8 mouse cellular contexts compared by ENCODE assay signal in the genomic region with DNA sequence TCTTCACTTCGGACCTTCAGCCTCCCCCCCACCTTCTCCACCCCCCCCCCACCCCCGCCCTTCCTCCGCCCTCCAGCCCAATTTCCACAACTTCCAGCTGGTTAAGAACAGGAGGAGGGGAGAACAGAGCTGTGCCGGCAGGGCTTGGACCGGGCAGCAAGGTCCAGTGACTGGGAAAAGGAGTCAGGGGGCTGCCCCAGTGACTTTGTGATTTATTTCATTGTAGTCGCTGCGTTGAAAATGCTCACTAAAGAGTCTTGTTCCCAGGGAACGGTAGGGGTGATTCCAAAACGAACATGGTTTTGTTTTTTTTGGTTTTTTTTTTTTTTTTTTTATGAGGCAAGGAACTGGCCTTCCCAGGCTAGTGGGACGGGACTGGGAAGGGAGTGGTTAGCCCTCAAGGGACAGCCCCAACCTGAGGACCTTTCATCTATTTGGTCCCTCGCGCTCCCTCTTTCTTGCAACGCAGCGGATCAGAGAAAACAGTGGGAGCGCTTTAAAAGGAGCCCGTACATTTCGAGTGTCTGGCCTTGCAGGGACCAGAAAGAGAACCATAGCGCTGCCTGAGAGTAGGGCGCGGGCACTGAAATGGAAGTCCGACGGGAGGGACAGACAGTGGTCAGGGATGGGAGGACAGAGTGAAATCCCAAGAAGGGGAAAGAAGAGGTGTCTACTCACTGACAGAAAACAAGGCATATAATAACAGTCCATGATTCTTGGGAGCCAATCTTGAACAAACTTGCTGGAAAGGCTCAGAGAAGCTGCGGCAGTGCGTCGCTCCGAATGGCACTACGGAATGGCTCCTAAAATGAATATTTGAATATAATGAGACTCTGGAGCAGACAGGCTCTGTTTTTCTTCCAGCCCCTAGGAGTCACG. TPM values are rescaled to one million over a fixed set of nuclear protein-coding genes. Genes with fewer than 3 reads are reported as not detected.
A peak's percentile ranks its signal among the peaks of the same experiment; 100 is the strongest.
DNase-seq lines count a peak whose midpoint lies in the region; ATAC-seq and TF ChIP-seq lines count a peak whose summit lies in the region.

No protein-coding gene starts in this region.

- H3K9me3 ChIP-seq in megakaryocyte, embryonic 14.5 days, result peaks cover 15% of the 10 kb centered on the region; the same call in 1 of the 2 replicates
- no peaks in the 10 kb centered on the region for H3K9me3 ChIP-seq in heart, embryonic 12.5 days (replicated peaks)
- no peaks in the 10 kb centered on the region for H3K9me3 ChIP-seq in kidney, postnatal 0 days (replicated peaks; ENCODE audit: low read length)
- H3K9me3 ChIP-seq in midbrain, postnatal 0 days (ENCODE audit: low read length), result no peaks in the 10 kb centered on the region

- peaks cover 78% of the 10 kb centered on the region for H3K27me3 ChIP-seq in megakaryocyte, embryonic 14.5 days (replicated peaks)
- H3K27me3 ChIP-seq in heart, embryonic 12.5 days (replicated peaks), result peaks cover 13% of the 10 kb centered on the region; the same call in 1 of the 2 replicates
- no peaks in the 10 kb centered on the region for H3K27me3 ChIP-seq in kidney, postnatal 0 days (ENCODE audit: insufficient read depth, low read length)
- peaks cover 62% of the 10 kb centered on the region for H3K27me3 ChIP-seq in midbrain, postnatal 0 days (ENCODE audit: insufficient read depth, low read length)

- peak overlapping the region; percentile 87 for H3K4me3 ChIP-seq in megakaryocyte, embryonic 14.5 days (replicated peaks)
- H3K4me3 ChIP-seq in heart, embryonic 12.5 days, result peak overlapping the region; percentile 66
- H3K4me3 ChIP-seq in kidney, postnatal 0 days (replicated peaks; ENCODE audit: low read depth, low read length), result peak overlapping the region; percentile 56
- peak overlapping the region; percentile 53 for H3K4me3 ChIP-seq in midbrain, postnatal 0 days (ENCODE audit: low read depth, low read length)

- H3K36me3 ChIP-seq in megakaryocyte, embryonic 14.5 days (replicated peaks; ENCODE audit: low read length), result no peaks in the 10 kb centered on the region
- H3K36me3 ChIP-seq in heart, embryonic 12.5 days, result peaks cover 8% of the 10 kb centered on the region; the same call in 1 of the 2 replicates
- H3K36me3 ChIP-seq in kidney, postnatal 0 days (ENCODE audit: insufficient read depth, low read length), result peaks cover 7% of the 10 kb centered on the region; the same call in 1 of the 2 replicates
- no peaks in the 10 kb centered on the region for H3K36me3 ChIP-seq in midbrain, postnatal 0 days (ENCODE audit: insufficient read depth, low read length)

- TF ChIP-seq CTCF in kidney, postnatal 0 days (IDR thresholded peaks at IDR 0.05; ENCODE audit: low read depth), result no peak
- no peak for TF ChIP-seq CTCF in midbrain, postnatal 0 days (IDR thresholded peaks at IDR 0.05)

- H3K9ac ChIP-seq in heart, embryonic 12.5 days, result peak overlapping the region; percentile 74
- H3K9ac ChIP-seq in kidney, postnatal 0 days (ENCODE audit: low read depth, low read length), result peak overlapping the region; percentile 69
- H3K9ac ChIP-seq in midbrain, postnatal 0 days (replicated peaks; ENCODE audit: low read length, poor library complexity, severe bottlenecking), result no peak overlapping the region

- under 1% methylated on average over 28 of the region's 28 CpGs for WGBS in heart, embryonic 12.5 days
- WGBS in kidney, postnatal 0 days, result under 1% methylated on average over 28 of the region's 28 CpGs
- under 1% methylated on average over 26 of the region's 28 CpGs for WGBS in midbrain, postnatal 0 days

- peak; percentile 73 for DNase-seq in kidney, postnatal 0 days (ENCODE audit: low spot score)
- DNase-seq in midbrain, postnatal 0 days (ENCODE audit: low spot score), result peak; percentile 50
- DNase-seq in spleen, postnatal 4 days (ENCODE audit: low spot score in 2 of 2), result no peak
- DNase-seq in adrenal gland, adult 18-20 months (ENCODE audit: low spot score in 2 of 2), result no peak

- H3K4me1 ChIP-seq in megakaryocyte, embryonic 14.5 days, result peaks cover 18% of the 10 kb centered on the region; the same call in 1 of the 2 replicates
- peaks cover 16% of the 10 kb centered on the region for H3K4me1 ChIP-seq in heart, embryonic 12.5 days (replicated peaks)
- H3K4me1 ChIP-seq in kidney, postnatal 0 days (replicated peaks; ENCODE audit: insufficient read depth, low read length), result peaks cover 18% of the 10 kb centered on the region; the same call in 1 of the 2 replicates
- H3K4me1 ChIP-seq in midbrain, postnatal 0 days (ENCODE audit: insufficient read depth, low read length), result 0 out of 2 replicates have a peak, but pooled peaks cover 3% of the 10 kb centered on the region

- no peak for ATAC-seq in megakaryocyte, adult 5-6 weeks (ENCODE audit: poor library complexity, severe bottlenecking)
- no peak; the same call in 1 of the 2 replicates for ATAC-seq in heart, embryonic 12.5 days (ENCODE audit: insufficient number of reproducible peaks, low FRiP score)
- no peak for ATAC-seq in kidney, postnatal 0 days (replicated peaks; ENCODE audit: low FRiP score, low read depth)
- peak; percentile 35 for ATAC-seq in midbrain, postnatal 0 days (ENCODE audit: low FRiP score)
- ATAC-seq in erythroid progenitor cell, adult 5-6 weeks (replicated peaks; ENCODE audit: low FRiP score, poor library complexity, severe bottlenecking), result no peak

- peak overlapping the region; percentile 88 for H3K27ac ChIP-seq in heart, embryonic 12.5 days (ENCODE audit: poor library complexity, severe bottlenecking)
- H3K27ac ChIP-seq in kidney, postnatal 0 days, result peak overlapping the region; percentile 78
- H3K27ac ChIP-seq in midbrain, postnatal 0 days (ENCODE audit: low read depth, low read length), result no peak overlapping the region

- H3K4me2 ChIP-seq in heart, embryonic 12.5 days, result peak overlapping the region; percentile 86
- peak overlapping the region; percentile 72 for H3K4me2 ChIP-seq in kidney, postnatal 0 days (ENCODE audit: low read length)
- peak overlapping the region; percentile 86 for H3K4me2 ChIP-seq in midbrain, postnatal 0 days (ENCODE audit: low read depth, low read length, poor library complexity, severe bottlenecking)

RNA-seq across cellular contexts. Expression of a gene that starts 3.8 kb away (rescaled TPM):
- polyA plus RNA-seq in megakaryocyte, embryonic 14.5 days (2012; ENCODE audit: insufficient read depth, low replicate concordance), result not detected in 2 replicates
- 0.74 TPM in 1 of 2 replicates, not detected in the other for total RNA-seq in megakaryocyte, adult 5-6 weeks (2015)
- not detected in 2 replicates for total RNA-seq in megakaryocyte, adult 5-6 weeks (2017)
- polyA plus RNA-seq in heart, embryonic 12.5 days (2016; fragmentation: Nextera tagmentation; extraction: Ambion mirVana), result 35.7 and 41.3 TPM in 2 replicates
- 21.3 and 24.1 TPM in 2 replicates for polyA plus RNA-seq in kidney, postnatal 0 days (2015; fragmentation: Nextera tagmentation; extraction: Ambion mirVana)
- 5.1 and 7.0 TPM in 2 replicates for total RNA-seq in midbrain, postnatal 0 days (2014; rRNA removed)
- 4.6 and 7.5 TPM in 2 replicates for polyA plus RNA-seq in midbrain, postnatal 0 days (2015; fragmentation: Nextera tagmentation; extraction: Ambion mirVana)
- total RNA-seq in erythroid progenitor cell, adult 5-6 weeks (2015; ENCODE audit: low replicate concordance), result not detected in 2 replicates
- total RNA-seq in erythroid progenitor cell, adult 5-6 weeks (2017; ENCODE audit: low replicate concordance), result 0.39 TPM in 1 of 2 replicates, not detected in the other
- total RNA-seq in adrenal gland, adult 18-20 months (2021), result 10 to 100 TPM in 1 of 2 experiments, 1 to 10 TPM in 1; 7.4 to 16.3 TPM

RNA-seq across cellular contexts. Expression of a gene that starts 7.5 kb away (rescaled TPM):
- not detected in 2 replicates for polyA plus RNA-seq in megakaryocyte, embryonic 14.5 days (2012; ENCODE audit: insufficient read depth, low replicate concordance)
- total RNA-seq in megakaryocyte, adult 5-6 weeks (2015), result not detected in 2 replicates
- not detected in 2 replicates for total RNA-seq in megakaryocyte, adult 5-6 weeks (2017)
- 0.60 TPM in 1 of 2 replicates, not detected in the other for polyA plus RNA-seq in heart, embryonic 12.5 days (2016; fragmentation: Nextera tagmentation; extraction: Ambion mirVana)
- 4.5 and 6.4 TPM in 2 replicates for polyA plus RNA-seq in kidney, postnatal 0 days (2015; fragmentation: Nextera tagmentation; extraction: Ambion mirVana)
- total RNA-seq in midbrain, postnatal 0 days (2014; rRNA removed), result not detected in 2 replicates
- polyA plus RNA-seq in midbrain, postnatal 0 days (2015; fragmentation: Nextera tagmentation; extraction: Ambion mirVana), result not detected in 2 replicates
- total RNA-seq in erythroid progenitor cell, adult 5-6 weeks (2015; ENCODE audit: low replicate concordance), result not detected in 2 replicates
- total RNA-seq in erythroid progenitor cell, adult 5-6 weeks (2017; ENCODE audit: low replicate concordance), result not detected in 2 replicates
- total RNA-seq in adrenal gland, adult 18-20 months (2021), result not detected

Comparison
In these comparisons a context has a peak if more than half of its experiments do, and no peak if none do; other contexts are left out.
1. DNase-seq: peak in kidney, postnatal 0 days (single experiment) and midbrain, postnatal 0 days (single experiment); none in spleen, postnatal 4 days (0 of 2) and adrenal gland, adult 18-20 months (0 of 2).
2. Peak in every context shown above with its lines, with median percentiles within 50 percentile points of each other: H3K4me3 ChIP-seq and H3K4me2 ChIP-seq.